Mouse (Mus musculus) adrenal gland (tissue): ENCODE measurements around the gene Gm2832.
"Not testable (repeated sequence)": the region's sequence is repeated elsewhere in the genome, so short reads cannot be mapped to it uniquely, and the experiment has no call there.

Experiments
- intact Hi-C: fragments of 180-260 bp; cut with DNase I; formaldehyde crosslinking; loops from one replicate; pipeline ENCODE4 v1.15.1; 2025
- long read RNA-seq, 2 experiments: library from polyadenylated mRNA; unstranded; transcript quantifications; one replicate each; pipeline ENCODE4 v2.0.0; 2020; ENCODE audit warnings: borderline replicate concordance in 1 of 2; ENCODE audit not compliant: insufficient replicate concordance in 1 of 2

The Gm2832 gene
- long read RNA-seq, experiment 1: 0 reads
- long read RNA-seq, experiment 2: 0 reads

- intact Hi-C loops: not testable (repeated sequence)
Measured at GRCm38 (mm10) chr14:41278505-41278904, at the start of gene Gm2832. Gm2832 (plus strand) TSS chr14:41278805.

GRCm38 (mm10) chr14:41263296-41263695 is 15.3 kb upstream of the Gm2832 start:
- intact Hi-C loops: not testable (repeated sequence)

- intact Hi-C loops: not testable (repeated sequence)
Measured at GRCm38 (mm10) chr14:41263853-41264755, 14.5 kb upstream of the Gm2832 start.

- intact Hi-C loops: not testable (repeated sequence)
Measured at GRCm38 (mm10) chr14:41264756-41265566, 13.6 kb upstream of the Gm2832 start.

- intact Hi-C loops: not testable (repeated sequence)
Measured at GRCm38 (mm10) chr14:41285965-41286364, 7.4 kb downstream of the Gm2832 start.
